Mouse (Mus musculus) olfactory bulb, adult 2 months (tissue): ENCODE data around the gene Rbm45.

Experiments used
- CTCF ChIP-seq: fragments of 200-500 bp; IDR thresholded peaks from 2 replicates; pipeline ENCODE4 v1.5.1; 2012; ENCODE audit warnings: low read depth, mild to moderate bottlenecking, low read length, moderate library complexity; ENCODE audit not compliant: insufficient read depth
- POLR2A ChIP-seq: fragments of 200-500 bp; IDR thresholded peaks from 2 replicates; pipeline ENCODE4 v1.6.1; 2012; ENCODE audit warnings: mild to moderate bottlenecking, low read depth, low read length, moderate library complexity; ENCODE audit not compliant: insufficient read depth

GRCm38 (mm10) chr2:76430539-76430938 lies 60.8 kb downstream of the Rbm45 start:
- TF ChIP-seq CTCF (no peak), POLR2A (no peak)
